Mouse (Mus musculus) hindlimb bud, embryonic 11.5 days (tissue): ENCODE data around the gene G430095P16Rik.

Source experiments
- DNase-seq: peaks from one replicate; pipeline ENCODE4 v3.0.0-alpha.2; 2012; ENCODE audit warnings: low read depth, low spot score; ENCODE audit errors: extremely low spot score

G430095P16Rik gene

GRCm38 (mm10) chr8:84740895-84741843, 18.4 kb downstream of the G430095P16Rik start:
- no peak for DNase-seq

GRCm38 (mm10) chr8:84742171-84743053, 19.6 kb downstream of the G430095P16Rik start:
- DNase-seq: peak; percentile 62

GRCm38 (mm10) chr8:84743054-84743415, 20.2 kb downstream of the G430095P16Rik start:
- DNase-seq: no peak

GRCm38 (mm10) chr8:84743517-84744420, 21.0 kb downstream of the G430095P16Rik start:
- peak; percentile 50 for DNase-seq

- no peak for DNase-seq
These were observed 22.5 kb downstream of the G430095P16Rik start for GRCm38 (mm10) chr8:84745032-84745925.

GRCm38 (mm10) chr8:84749519-84749918, 26.7 kb downstream of the G430095P16Rik start:
- no peak for DNase-seq

- DNase-seq: no peak
These were observed 30.2 kb downstream of the G430095P16Rik start for GRCm38 (mm10) chr8:84752734-84753582.

GRCm38 (mm10) chr8:84757501-84757900, 34.7 kb downstream of the G430095P16Rik start:
- no peak for DNase-seq

- no peak for DNase-seq
These were observed 35.5 kb downstream of the G430095P16Rik start for GRCm38 (mm10) chr8:84758308-84758707.

- no peak for DNase-seq
These were observed 36.3 kb downstream of the G430095P16Rik start for GRCm38 (mm10) chr8:84759126-84759525.

- no peak for DNase-seq
These were observed 36.9 kb downstream of the G430095P16Rik start for GRCm38 (mm10) chr8:84759718-84760117.

GRCm38 (mm10) chr8:84760405-84760805, 37.6 kb downstream of the G430095P16Rik start:
- DNase-seq: no peak

- DNase-seq: no peak
These were observed 38.1 kb downstream of the G430095P16Rik start for GRCm38 (mm10) chr8:84760901-84761300.

GRCm38 (mm10) chr8:84764100-84764499, 41.3 kb downstream of the G430095P16Rik start:
- DNase-seq: no peak

- DNase-seq: no peak
These were observed 42.2 kb downstream of the G430095P16Rik start for GRCm38 (mm10) chr8:84764870-84765495.

GRCm38 (mm10) chr8:84765629-84766028, 42.8 kb downstream of the G430095P16Rik start:
- DNase-seq: no peak

GRCm38 (mm10) chr8:84766422-84766821, 43.6 kb downstream of the G430095P16Rik start:
- DNase-seq: no peak

- no peak for DNase-seq
These were observed 44.4 kb downstream of the G430095P16Rik start for GRCm38 (mm10) chr8:84767221-84767620.
